Mouse (Mus musculus) thymus, postnatal 4 days (tissue): ENCODE measurements around the gene Cnmd.

Experiments
- DNase-seq: peaks from one replicate; pipeline ENCODE4 v3.0.0; 2021

Gene Cnmd

DNA sequence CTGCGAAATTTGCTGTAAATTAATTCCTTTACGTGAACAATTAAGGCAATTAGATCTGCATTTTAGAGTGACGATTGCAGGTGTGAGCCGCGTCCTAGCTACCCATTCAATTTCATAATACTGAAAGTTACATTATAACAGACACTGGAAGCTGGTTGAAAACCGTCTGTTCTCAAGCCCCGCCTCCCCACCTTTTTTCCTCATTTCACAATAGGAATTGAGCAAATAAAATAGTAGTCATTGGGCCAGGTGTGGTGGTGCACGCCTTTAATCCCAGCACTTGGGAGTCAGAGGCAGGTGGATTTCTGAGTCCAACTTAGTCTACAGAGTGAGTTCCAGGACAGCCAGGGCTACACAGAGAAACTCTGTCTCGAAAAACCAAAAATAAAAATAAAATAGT, 19.9 kb downstream of the Cnmd start:
- DNase-seq: no peak

DNA sequence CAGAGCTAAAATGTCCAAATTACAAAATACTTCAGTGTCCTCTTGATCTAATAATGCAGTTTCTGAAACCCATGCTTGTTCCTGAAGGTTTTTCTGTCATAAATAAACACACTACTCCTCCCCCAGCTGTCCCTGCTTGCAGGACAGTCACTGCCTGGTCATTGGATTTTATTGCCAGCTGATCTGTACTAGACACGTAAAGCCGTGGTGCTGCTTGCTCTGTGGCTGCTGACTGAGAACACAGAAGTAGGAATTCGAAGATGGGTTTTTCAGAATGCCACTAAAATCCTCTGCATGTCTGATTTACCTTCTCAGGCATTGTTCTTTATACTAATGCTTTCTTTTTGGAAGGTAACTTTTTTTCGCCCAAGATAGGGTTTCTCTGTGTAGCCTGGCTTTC, 25.2 kb downstream of the Cnmd start:
- no peak for DNase-seq

DNA sequence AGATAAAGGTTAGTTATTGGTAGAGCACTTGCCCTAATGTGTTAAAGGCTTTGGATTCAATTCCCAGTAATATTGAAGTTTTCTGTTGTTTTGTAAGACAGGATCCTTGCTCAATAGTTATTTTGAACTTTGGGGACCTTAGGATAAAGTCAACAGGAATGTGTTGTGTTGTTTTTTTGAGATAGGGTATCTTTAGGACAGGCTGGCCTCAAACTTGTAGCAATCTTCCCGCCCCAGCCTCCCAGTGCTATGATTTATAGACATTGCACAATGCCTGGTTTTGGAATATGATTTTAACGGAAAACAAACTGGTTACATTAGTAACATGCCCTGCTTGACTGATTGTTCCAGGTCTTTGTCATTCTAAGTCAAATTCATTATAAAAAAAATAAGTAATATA, 28.8 kb downstream of the Cnmd start:
- DNase-seq: no peak

DNA sequence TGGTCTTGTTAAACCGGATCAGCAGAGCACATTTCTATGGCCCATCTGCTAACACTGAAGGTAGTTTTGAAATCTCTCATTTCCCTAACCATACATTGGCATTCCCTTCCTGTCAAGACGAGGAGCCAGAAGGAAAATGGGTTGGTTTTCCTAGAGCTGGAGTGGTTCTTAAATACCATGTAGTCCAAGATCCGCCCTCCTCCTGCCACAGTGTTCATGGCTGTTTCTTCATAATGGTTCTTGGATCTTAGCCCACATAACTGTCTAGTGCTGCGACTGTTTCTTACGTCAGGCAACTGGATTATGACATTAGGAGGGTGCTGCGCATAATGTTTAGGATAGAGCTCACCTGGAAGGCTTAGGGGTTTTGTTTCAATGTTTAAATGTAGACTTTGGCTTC, 29.6 kb downstream of the Cnmd start:
- no peak for DNase-seq

DNA sequence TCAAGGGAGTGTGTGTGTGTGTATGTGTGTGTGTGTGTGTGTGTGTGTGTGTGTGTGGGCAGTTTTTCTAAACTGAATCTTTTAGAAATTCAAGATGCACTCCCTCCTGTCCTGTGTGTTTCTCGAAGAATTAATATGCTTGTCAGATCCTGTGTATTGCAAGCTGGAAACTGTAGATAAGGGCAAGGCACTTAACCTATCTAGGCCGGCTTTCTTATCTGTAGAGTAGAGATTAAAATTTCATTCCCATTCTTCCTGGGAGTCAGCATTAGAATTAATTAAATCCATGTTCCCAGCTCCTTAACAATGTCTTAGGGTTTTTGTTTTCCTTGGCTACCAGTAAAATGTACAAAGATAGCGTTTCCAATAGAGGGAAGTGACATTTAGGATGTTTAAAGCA, 40.8 kb downstream of the Cnmd start:
- no peak for DNase-seq

DNA sequence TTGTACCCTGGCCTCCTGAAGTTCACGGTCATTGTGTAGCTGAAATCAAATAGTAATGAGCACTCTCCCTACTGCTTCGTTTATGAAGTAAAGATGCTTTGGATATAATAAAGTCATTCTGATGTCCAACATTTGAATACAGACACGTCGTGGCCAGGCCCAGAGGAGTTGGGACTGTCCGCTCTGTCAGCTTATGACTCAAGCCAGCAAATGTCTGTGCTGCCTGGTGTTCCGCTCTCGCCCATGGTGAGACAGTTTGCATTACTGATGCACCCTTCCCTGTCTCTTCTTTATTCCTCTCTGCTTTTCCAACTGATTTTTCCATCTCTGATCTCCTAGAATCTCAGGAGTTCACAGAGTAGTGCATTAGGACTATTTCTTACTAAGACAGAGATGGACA, 42.2 kb downstream of the Cnmd start:
- no peak for DNase-seq

DNA sequence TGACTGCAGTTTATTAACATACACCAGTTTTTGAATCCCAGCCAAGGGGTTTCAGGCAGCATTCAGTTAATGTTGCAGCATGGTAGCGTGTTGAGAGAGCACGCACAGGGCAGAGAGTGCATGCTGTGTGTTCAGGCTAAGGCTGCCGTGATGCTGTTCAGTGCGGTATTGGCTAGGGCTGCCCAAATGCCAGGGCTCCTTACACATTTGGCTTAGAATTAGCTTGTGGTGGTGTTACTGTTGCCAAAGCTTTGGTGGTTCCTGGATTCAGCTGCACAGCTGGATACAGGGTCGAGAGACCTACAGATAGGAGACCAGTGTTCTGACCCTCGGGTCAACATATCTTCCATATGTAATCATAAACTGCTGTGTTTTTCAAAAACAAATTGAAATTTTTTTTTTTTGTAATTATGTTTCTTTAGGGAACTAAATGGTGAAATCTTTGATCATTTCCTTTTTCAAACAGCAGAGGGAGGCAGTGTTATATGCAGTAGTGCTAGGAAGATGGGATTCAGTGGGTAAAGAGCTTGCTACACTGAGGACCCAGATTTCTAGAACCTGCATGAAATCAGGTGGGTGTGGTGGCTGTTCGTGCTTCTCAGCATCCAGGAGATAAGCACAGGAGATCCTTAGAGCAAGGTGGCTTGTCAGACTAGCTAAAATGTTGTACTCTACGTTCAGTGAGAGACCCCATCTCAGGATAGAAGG, 44.7 kb downstream of the Cnmd start:
- DNase-seq: no peak

DNA sequence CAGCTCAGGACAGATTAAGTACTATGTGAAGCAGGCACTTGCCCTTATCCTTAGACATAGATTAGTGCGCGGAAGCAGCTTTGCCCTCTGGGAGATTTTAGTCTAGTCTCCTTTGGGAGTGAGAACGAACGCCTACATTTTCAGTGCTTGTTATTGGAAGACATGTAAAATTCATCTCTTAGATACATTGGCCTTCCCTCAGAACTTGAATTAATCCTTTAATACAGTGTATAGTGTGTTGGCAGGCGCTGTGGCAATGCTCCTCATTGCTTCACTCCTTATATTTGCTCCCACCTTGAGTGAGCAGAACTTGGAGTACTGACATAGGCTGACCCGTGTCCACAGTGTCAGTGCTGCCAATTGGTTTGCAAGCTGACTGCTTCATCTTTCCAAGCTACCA, 53.7 kb downstream of the Cnmd start:
- DNase-seq: no peak

DNA sequence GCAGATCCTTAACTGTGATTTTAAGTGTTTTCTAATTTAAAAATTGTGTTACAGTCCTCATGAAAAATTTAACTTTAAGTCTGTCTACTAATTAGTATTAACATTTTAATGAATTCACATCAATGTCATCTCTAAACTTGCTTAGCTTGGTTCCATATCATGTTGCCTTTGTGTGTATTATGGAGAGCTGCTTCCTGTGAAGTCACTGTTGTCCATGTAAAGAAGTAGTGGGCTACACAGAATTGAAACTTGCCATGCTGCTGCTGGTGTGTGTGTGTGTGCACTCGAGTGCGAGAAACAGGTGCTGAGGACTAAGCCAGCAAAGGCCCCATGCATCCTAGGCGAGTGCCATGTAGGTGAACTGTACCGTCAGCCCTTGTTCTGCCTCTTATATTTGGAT, 54.6 kb downstream of the Cnmd start:
- DNase-seq: no peak

DNA sequence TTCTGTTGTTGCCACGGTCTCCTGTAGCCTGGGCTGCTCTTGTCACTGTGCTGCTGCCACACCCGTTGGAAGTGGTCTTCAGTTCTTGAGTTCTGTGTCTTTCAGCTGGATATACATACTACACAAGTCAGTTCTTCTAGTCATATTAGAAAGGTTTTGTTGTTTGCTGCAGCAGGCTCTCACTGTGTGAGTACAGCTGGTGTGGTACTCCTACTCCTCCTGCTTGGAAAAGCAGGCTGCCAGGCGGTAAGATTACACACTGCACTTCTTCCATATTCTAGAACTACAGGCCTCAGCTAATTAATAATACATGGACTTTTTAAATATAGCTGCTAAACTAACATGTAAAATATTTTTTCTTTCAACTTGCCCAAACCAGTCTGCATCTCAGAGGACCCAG, 55.1 kb downstream of the Cnmd start:
- no peak for DNase-seq

DNA sequence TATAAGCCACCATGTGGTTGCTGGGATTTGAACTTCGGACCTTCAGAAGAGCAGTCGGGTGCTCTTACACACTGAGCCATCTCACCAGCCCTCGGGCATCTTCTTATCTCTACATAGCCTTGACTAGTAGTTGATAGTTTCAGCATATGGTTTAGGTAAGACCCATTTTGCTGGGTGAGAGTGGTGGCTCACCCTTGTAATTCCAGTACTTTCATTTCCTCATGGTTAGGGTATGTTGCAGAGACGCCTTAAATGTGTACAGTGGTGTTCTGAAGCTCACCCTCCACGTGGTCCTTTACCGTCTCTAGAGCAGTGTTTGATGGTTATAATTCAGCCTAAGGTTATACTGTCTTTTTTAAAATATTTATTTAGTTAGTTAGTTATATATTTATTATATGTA, 55.6 kb downstream of the Cnmd start:
- no peak for DNase-seq

DNA sequence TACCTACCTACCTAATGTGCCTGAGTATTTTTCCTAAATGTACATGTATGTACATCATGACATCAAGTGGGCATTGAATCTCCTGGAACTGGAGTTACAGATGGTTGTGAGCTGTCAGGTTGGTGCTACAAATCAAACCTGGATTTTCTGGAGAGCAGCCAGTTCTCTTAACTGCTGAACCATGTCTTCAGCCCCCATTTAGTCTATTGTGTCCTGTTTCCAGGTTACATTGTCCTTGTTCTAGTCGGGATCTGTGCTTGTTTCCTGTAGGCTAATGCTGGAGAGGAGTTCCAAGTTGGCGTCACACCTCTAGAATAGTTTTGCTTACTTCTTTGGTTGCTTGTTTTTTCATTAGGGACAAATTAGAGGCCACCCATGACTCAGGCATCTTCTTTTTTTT, 56.1 kb downstream of the Cnmd start:
- no peak for DNase-seq

DNA sequence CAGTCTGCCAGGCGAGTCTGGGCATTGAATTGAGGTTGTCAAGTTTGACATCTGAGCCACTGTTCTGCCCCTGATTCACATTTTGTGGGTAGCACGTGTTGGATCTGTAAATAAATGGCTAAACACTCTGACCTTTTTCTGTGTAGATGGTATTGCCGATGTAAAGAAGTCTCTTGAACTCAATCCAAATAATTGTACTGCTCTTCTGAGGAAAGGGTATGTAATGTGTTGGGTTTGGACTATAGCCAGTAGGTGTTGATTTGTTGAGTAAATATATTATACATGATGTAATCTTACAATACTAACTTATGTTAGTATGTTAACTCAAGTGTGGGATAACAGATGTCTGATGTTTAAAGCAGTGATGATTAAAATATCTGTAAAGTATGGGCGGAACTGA, 65.4 kb downstream of the Cnmd start:
- DNase-seq: no peak

DNA sequence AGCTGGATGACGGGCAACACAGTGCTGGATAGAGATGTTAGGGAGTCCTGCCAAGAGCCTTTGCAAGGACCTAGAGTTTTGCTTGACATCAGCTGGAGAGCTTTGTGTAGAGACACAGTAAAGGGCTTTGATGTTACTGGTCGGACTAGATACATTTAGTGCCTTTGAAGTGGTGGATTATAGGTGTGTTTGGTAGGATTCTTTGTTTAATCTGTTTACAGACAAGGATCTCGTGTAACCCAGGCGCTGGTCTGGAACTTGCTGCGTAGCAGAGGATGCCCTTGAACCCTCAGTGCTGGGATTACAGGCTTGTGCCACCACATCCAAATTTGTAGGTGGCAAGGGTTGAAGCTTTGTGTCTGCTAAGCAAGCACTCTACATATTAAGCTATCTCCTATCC, 67.9 kb downstream of the Cnmd start:
- no peak for DNase-seq

DNA sequence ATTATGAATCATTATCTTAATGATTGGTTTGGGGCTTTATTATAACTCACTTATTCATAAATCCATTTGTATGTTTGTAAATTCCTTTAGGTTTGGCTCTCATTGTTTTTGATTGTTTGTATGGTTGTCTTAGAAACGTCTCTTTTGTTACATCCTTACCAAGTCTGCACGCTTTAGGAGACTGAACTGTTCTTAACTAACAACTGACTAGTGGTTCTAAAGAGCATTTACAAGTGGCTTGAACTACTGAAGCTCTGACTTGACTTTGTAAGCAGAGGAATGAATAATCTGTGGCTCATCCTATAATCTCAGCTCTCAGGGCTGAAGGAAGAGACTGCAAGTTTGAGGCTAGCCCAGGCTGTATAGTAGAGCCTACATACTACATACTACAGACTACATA, 70.4 kb downstream of the Cnmd start:
- no peak for DNase-seq

DNA sequence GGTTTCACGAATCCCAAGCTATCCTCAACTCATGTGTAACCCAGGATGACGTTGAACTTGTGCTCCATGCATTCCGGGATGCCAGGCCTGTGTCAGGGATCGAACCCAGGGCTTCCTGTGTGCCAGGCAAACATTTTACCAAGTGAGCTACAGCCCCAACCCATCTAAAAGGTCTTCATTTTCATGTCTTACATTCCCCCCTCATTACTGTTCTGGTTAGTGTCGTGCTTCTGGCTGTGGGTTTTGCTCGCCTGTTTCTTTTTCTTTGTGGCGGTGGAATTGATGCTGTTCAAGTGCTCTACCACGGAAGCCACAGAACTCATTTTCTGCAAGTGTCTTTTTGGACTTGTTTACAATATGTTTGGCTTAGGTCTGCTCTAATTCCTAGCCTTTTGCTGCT, 71.1 kb downstream of the Cnmd start:
- DNase-seq: no peak

DNA sequence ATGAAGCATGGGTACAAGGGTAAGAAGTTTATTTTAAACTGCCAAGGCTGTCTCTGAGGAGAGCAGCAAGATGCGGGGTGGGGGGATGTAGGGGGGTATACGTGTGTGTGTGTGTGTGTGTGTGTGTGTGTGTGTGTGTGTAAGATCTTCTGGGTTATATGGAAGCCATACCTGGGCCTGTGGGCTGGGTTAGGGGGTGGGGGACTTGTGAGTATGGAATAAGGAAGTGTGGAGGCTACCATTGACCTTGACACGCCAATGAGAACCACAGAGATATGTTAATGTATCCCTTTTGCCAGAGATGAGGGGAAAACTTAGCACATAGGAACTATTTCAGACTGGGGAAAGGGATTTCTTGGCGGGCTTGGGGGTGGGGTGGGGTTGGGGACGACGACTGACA, 72.6 kb downstream of the Cnmd start:
- no peak for DNase-seq

DNA sequence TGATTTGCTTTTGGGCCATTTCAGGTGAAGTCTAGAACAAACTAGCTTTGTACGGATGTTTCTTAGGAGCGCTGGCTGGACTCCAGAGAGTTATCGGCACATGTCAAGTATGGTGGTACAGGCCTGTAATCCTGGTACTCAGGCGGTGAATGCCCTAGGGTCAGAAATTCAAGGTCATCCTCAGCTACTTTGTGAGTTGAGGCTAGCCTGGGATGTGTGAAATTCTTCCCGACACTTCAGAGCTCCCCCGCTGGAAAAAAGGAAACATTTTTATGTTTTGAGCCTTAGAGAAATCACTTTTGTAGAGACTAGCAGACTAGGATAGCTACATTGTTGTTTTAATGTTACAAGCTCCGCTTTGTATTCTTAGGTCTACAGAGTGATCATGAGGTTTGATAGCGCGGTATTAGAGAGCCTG, 73.4 kb downstream of the Cnmd start:
- no peak for DNase-seq

DNA sequence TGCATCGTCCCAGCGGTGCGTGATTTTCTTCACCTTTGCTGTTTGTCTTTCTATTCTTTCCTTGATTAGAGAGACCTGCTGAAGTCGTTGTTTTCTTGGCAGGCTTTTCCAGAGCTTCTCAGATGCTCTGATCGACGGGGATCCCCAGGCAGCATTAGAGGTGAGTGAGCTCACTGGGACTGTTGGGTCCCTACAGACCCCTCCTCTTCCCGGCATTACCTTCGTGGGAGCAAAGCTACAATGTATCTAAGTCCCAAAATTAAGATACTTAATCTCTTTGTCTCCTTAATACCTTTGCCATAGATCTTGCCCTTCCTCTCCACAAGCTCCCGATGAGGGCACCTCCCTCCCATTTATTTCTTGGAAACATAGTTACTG, 74.1 kb downstream of the Cnmd start:
- DNase-seq: no peak
